Mouse (Mus musculus) liver, adult 2 months (tissue): ENCODE measurements around the gene Epb41l4b.

Source experiments
- CTCF ChIP-seq: fragments of 200-500 bp; IDR thresholded peaks from 2 replicates; pipeline ENCODE4 v1.5.1; 2011; ENCODE audit warnings: low read depth, low read length, control low read depth
- POLR2A ChIP-seq: fragments of 200-500 bp; IDR thresholded peaks from 2 replicates; pipeline ENCODE4 v1.6.1; 2011; ENCODE audit warnings: low read length, control low read depth; ENCODE audit not compliant: insufficient read depth; ENCODE audit errors: extremely low read depth

GRCm38 (mm10) chr4:57178881-57179280 is 35.6 kb upstream of the Epb41l4b start:
- TF ChIP-seq POLR2A (no peak), CTCF (no peak)
